Mouse (Mus musculus): ENCODE measurements at regions not wholly inside any gene's neighbourhood (a gene's known extent, or its start where the extent isn't known, plus 50 kb on each side); places are given as distances from the start of the nearest gene placed in this dataset.

DNA sequence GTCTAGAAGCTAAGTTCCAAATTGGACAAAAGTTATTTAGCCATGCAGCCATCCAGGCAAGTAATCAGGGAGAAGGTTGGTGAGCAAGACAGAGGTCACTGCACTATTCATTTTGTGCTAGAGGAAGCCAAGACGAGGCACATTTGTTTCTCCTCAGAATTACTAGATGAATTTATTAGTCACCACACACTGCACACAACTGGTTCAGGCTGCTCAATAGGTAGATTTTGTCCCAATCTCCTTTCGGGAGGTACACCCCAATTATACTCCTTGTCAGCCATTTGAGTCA is 67.1 kb upstream of the Pam start:
- Histone ChIP-seq H3K4me1 (no peaks in the 10 kb centered on the region), H3K4me3 (no peak overlapping the region), H3K27ac (replicated peaks) (no peak overlapping the region), H3K27me3 (ENCODE audit: low read depth, poor library complexity, severe bottlenecking) (no peaks in the 10 kb centered on the region), H3K9me3 (replicated peaks) (no peaks in the 10 kb centered on the region), H3K36me3 (no peaks in the 10 kb centered on the region)
- 78% methylated on average over 2 of the region's 2 CpGs for WGBS
- no peak for DNase-seq (ENCODE audit: low spot score)

DNA sequence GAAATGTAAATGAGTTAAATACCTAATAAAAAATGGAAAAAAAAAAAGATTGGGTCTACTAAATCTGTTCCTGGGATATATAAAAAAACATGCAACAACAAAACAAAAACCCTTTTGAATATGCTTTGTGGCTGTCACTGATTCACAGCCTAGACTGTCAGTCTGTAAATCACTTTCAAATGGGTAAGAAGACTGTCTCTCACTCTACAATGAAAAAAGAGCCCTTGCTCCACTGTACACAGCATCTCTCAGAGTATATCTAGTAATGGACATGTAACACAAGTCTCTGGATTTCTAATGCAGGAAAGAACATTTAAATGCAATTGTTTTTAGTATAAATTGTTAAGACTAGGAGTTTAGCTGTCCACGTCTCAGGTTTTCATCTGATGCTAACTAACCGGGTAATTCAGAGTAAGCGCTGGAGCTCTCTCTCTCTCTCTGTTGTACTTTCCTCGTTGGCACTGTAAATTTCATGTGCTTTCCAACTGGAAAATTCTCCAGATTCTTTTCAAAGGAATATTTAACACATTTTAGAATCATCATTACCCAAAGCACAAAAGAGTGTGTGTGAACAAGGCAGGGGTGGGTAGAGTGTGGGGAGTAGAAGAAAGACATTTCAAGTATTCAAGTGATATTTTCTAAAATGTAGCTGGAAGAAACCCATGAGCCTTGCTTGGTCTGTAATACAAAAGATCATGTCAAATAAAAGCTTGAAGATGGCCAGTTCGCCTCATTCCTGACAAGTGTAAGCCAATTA is 66.6 kb upstream of the Pam start:
- DNase-seq (ENCODE audit: low spot score) = no peak
- WGBS = 85% methylated on average over 5 of the region's 5 CpGs
- no peak overlapping the region for H3K4me3 ChIP-seq
- no peaks in the 10 kb centered on the region for H3K36me3 ChIP-seq
- no peaks in the 10 kb centered on the region for H3K27me3 ChIP-seq (ENCODE audit: low read depth, poor library complexity, severe bottlenecking)
- no peaks in the 10 kb centered on the region for H3K9me3 ChIP-seq (replicated peaks)
- H3K4me1 ChIP-seq = no peaks in the 10 kb centered on the region
- H3K27ac ChIP-seq (replicated peaks) = no peak overlapping the region

DNA sequence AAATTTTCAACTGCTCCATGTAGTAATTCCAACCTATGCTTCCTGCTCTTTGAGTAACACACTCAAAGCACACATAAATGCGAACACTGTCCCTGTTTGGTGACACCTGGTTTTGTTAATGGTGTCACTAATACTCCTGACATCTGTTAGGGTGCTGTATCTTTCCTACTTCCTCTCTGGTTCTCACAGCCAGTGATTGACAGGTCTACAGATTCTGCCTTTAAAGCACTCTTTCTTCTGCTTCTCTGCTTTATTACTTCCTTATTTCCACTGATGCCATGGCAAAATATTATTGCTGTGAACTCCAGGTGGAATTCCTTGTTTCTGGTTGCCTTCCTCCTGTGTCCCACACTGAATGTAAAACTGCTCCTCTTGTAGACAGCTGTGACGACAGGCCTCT is 63.5 kb upstream of the Pam start:
- no peaks in the 10 kb centered on the region for H3K27me3 ChIP-seq (ENCODE audit: low read depth, poor library complexity, severe bottlenecking)
- H3K27ac ChIP-seq (replicated peaks) = no peak overlapping the region
- WGBS = 84% methylated on average over 2 of the region's 2 CpGs
- DNase-seq (ENCODE audit: low spot score) = no peak
- H3K9me3 ChIP-seq (replicated peaks) = no peaks in the 10 kb centered on the region
- no peak overlapping the region for H3K4me3 ChIP-seq
- H3K36me3 ChIP-seq = no peaks in the 10 kb centered on the region
- H3K4me1 ChIP-seq = no peaks in the 10 kb centered on the region

GRCm38 (mm10) chr1:98147361-98147760 is 51.9 kb upstream of the Pam start:
- WGBS = 76% methylated on average over 3 of the region's 3 CpGs

More at GRCm38 (mm10) chr1:98147361-98147760, 51.9 kb upstream of the Pam start:
- Histone ChIP-seq H3K4me3 (no peak overlapping the region), H3K9me3 (replicated peaks) (no peaks in the 10 kb centered on the region), H3K27ac (replicated peaks) (no peak overlapping the region), H3K4me1 (0 out of 2 replicates have a peak, but pooled peaks cover under 1% of the 10 kb centered on the region), H3K27me3 (ENCODE audit: low read depth, poor library complexity, severe bottlenecking) (no peaks in the 10 kb centered on the region), H3K36me3 (no peaks in the 10 kb centered on the region)
- no peak for DNase-seq (ENCODE audit: low spot score)

Data from midbrain, embryonic 10.5 days (tissue).